Mouse (Mus musculus): ENCODE data around the gene Gm20388. TPM values are rescaled to one million over a fixed set of nuclear protein-coding genes. Genes with fewer than 3 reads are reported as not detected.

The Gm20388 gene
- polyA plus RNA-seq, 1 experiment from 2014 or later, result not detected

DNA sequence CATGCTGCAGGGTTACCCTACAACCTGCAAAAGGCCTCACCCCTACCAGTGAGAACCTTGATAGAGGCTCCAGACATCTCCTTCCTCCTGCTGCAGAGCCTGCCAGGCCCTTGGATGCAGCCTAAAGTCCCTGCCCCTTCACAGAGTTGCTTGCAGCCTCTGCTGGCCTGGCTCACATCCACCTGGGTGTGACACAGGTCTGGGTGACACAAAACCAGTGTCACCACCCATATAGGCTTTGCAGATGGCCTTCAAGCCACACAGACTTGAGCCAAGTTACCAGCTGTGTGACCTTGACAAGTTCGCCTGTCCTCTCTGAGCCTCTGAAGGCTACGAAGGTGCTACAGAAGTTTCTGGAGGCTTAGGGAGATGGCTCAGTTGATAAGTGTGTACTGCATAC is 1508.9 kb downstream of the Gm20388 start:
- no peak for ATAC-seq (ENCODE audit: low read depth)
- Histone ChIP-seq H3K4me1 (replicated peaks; ENCODE audit: control insufficient read depth, insufficient read depth, low read length) (peaks cover 4% of the 10 kb centered on the region), H3K27me3 (ENCODE audit: control insufficient read depth, insufficient read depth, low read depth, low read length) (no peaks in the 10 kb centered on the region), H3K9ac (ENCODE audit: low read length) (no peak overlapping the region), H3K27ac (ENCODE audit: low read length) (no peak overlapping the region), H3K36me3 (ENCODE audit: control insufficient read depth, insufficient read depth, low read length) (no peaks in the 10 kb centered on the region), H3K4me2 (ENCODE audit: low read depth, low read length) (no peak overlapping the region), H3K4me3 (ENCODE audit: low read length) (no peak overlapping the region), H3K9me3 (ENCODE audit: control insufficient read depth, low read length) (no peaks in the 10 kb centered on the region)
- WGBS, result 80% methylated on average over 2 of the region's 2 CpGs

DNA sequence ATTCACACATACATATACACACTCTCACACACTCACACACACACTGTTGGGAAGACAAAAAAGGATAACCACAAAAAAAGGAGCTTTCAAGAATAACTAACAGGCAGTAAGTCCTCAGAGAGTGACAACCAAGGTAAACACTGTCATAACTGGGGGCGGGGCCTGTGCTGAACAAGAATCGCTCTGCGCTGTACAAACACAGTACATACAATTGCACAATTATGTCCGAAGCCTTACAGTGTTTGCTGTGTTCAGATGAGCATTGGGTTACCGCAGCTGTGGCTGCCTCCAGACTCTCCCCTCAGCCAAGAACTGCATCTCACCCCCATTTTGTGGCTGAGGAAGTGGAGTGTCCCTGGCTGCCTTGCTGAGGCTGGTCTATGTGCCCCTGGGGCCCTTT is 1510.4 kb downstream of the Gm20388 start:
- Histone ChIP-seq H3K9ac (ENCODE audit: low read length) (no peak overlapping the region), H3K27me3 (ENCODE audit: control insufficient read depth, insufficient read depth, low read depth, low read length) (no peaks in the 10 kb centered on the region), H3K4me2 (ENCODE audit: low read depth, low read length) (no peak overlapping the region), H3K4me1 (replicated peaks; ENCODE audit: control insufficient read depth, insufficient read depth, low read length) (peaks cover 4% of the 10 kb centered on the region), H3K27ac (ENCODE audit: low read length) (no peak overlapping the region), H3K9me3 (ENCODE audit: control insufficient read depth, low read length) (no peaks in the 10 kb centered on the region), H3K4me3 (ENCODE audit: low read length) (no peak overlapping the region), H3K36me3 (ENCODE audit: control insufficient read depth, insufficient read depth, low read length) (no peaks in the 10 kb centered on the region)
- peak; percentile 92 for ATAC-seq (ENCODE audit: low read depth)
- 37% methylated on average over 5 of the region's 5 CpGs for WGBS

DNA sequence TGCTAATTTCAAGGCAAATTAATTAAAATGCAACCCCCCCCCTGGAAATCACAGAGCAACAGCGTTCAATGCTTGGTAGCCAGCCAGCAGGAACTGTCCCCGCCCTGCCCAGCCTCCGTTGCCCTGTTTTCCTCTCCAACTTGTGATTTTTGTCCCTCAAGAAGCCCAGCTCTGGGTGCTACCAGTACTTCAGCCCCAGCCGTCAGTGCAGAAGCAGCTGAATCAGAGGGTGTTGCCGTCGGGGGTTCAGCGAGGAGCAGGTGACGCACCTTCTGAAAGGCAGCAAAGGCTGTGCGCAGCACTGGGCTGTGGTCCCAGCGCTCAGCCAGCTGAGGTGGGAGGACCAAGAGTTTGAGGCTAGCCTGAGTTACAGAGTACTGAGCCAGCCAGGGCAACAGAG is 1513.4 kb downstream of the Gm20388 start:
- no peak overlapping the region for H3K4me3 ChIP-seq (ENCODE audit: low read length)
- no peak for ATAC-seq (ENCODE audit: low read depth)
- H3K9ac ChIP-seq (ENCODE audit: low read length), result no peak overlapping the region
- no peaks in the 10 kb centered on the region for H3K9me3 ChIP-seq (ENCODE audit: control insufficient read depth, low read length)
- no peak overlapping the region for H3K4me2 ChIP-seq (ENCODE audit: low read depth, low read length)
- H3K27me3 ChIP-seq (ENCODE audit: control insufficient read depth, insufficient read depth, low read depth, low read length), result no peaks in the 10 kb centered on the region
- peaks cover 4% of the 10 kb centered on the region for H3K4me1 ChIP-seq (replicated peaks; ENCODE audit: control insufficient read depth, insufficient read depth, low read length)
- 87% methylated on average over 10 of the region's 10 CpGs for WGBS
- no peak overlapping the region for H3K27ac ChIP-seq (ENCODE audit: low read length)
- no peaks in the 10 kb centered on the region for H3K36me3 ChIP-seq (ENCODE audit: control insufficient read depth, insufficient read depth, low read length)

GRCm38 (mm10) chr8:121424600-121424999 is 1514.0 kb downstream of the Gm20388 start:
- no peak overlapping the region for H3K4me2 ChIP-seq (ENCODE audit: low read depth, low read length)
- no peak overlapping the region for H3K9ac ChIP-seq (ENCODE audit: low read length)
- peaks cover 4% of the 10 kb centered on the region for H3K4me1 ChIP-seq (replicated peaks; ENCODE audit: control insufficient read depth, insufficient read depth, low read length)
- no peaks in the 10 kb centered on the region for H3K9me3 ChIP-seq (ENCODE audit: control insufficient read depth, low read length)
- WGBS, result 76% methylated on average over 14 of the region's 14 CpGs
- H3K4me3 ChIP-seq (ENCODE audit: low read length), result no peak overlapping the region
- no peak for ATAC-seq (ENCODE audit: low read depth)
- H3K36me3 ChIP-seq (ENCODE audit: control insufficient read depth, insufficient read depth, low read length), result no peaks in the 10 kb centered on the region
- no peak overlapping the region for H3K27ac ChIP-seq (ENCODE audit: low read length)
- H3K27me3 ChIP-seq (ENCODE audit: control insufficient read depth, insufficient read depth, low read depth, low read length), result no peaks in the 10 kb centered on the region

GRCm38 (mm10) chr8:121431499-121431898 is 1520.9 kb downstream of the Gm20388 start:
- H3K4me1 ChIP-seq (replicated peaks; ENCODE audit: control insufficient read depth, insufficient read depth, low read length), result peaks cover 8% of the 10 kb centered on the region
- no peak overlapping the region for H3K9ac ChIP-seq (ENCODE audit: low read length)
- H3K27ac ChIP-seq (ENCODE audit: low read length), result peak overlapping the region; percentile 56
- H3K9me3 ChIP-seq (ENCODE audit: control insufficient read depth, low read length), result no peaks in the 10 kb centered on the region
- H3K36me3 ChIP-seq (ENCODE audit: control insufficient read depth, insufficient read depth, low read length), result no peaks in the 10 kb centered on the region
- no peak overlapping the region for H3K4me2 ChIP-seq (ENCODE audit: low read depth, low read length)
- peaks cover 3% of the 10 kb centered on the region for H3K27me3 ChIP-seq (ENCODE audit: control insufficient read depth, insufficient read depth, low read depth, low read length)
- 25% methylated on average over 8 of the region's 8 CpGs for WGBS
- ATAC-seq (ENCODE audit: low read depth), result peak; percentile 85
- no peak overlapping the region for H3K4me3 ChIP-seq (ENCODE audit: low read length)

- Histone ChIP-seq H3K9me3 (ENCODE audit: control insufficient read depth, low read length) (no peaks in the 10 kb centered on the region), H3K27me3 (ENCODE audit: control insufficient read depth, insufficient read depth, low read depth, low read length) (peaks cover 3% of the 10 kb centered on the region), H3K36me3 (ENCODE audit: control insufficient read depth, insufficient read depth, low read length) (no peaks in the 10 kb centered on the region), H3K4me3 (ENCODE audit: low read length) (no peak overlapping the region), H3K27ac (ENCODE audit: low read length) (no peak overlapping the region), H3K9ac (ENCODE audit: low read length) (0 out of 2 replicates have a peak overlapping the region, but pooled peaks have one; percentile 9), H3K4me1 (replicated peaks; ENCODE audit: control insufficient read depth, insufficient read depth, low read length) (peaks cover 8% of the 10 kb centered on the region), H3K4me2 (ENCODE audit: low read depth, low read length) (no peak overlapping the region)
- 28% methylated on average over 17 of the region's 17 CpGs for WGBS
- ATAC-seq (ENCODE audit: low read depth), result no peak
These were observed 1522.8 kb downstream of the Gm20388 start for GRCm38 (mm10) chr8:121433466-121433865.

- Histone ChIP-seq H3K9ac (ENCODE audit: low read length) (no peak overlapping the region), H3K36me3 (ENCODE audit: control insufficient read depth, insufficient read depth, low read length) (no peaks in the 10 kb centered on the region), H3K27me3 (ENCODE audit: control insufficient read depth, insufficient read depth, low read depth, low read length) (peaks cover 3% of the 10 kb centered on the region), H3K4me2 (ENCODE audit: low read depth, low read length) (peak overlapping the region; percentile 19; the same call in 1 of the 2 replicates), H3K9me3 (ENCODE audit: control insufficient read depth, low read length) (no peaks in the 10 kb centered on the region), H3K27ac (ENCODE audit: low read length) (no peak overlapping the region; the same call in 1 of the 2 replicates), H3K4me3 (ENCODE audit: low read length) (peak overlapping the region; percentile 32; the same call in 1 of the 2 replicates), H3K4me1 (replicated peaks; ENCODE audit: control insufficient read depth, insufficient read depth, low read length) (peaks cover 8% of the 10 kb centered on the region)
- no peak for ATAC-seq (ENCODE audit: low read depth)
- WGBS, result 30% methylated on average over 5 of the region's 5 CpGs
These were observed 1526.0 kb downstream of the Gm20388 start for GRCm38 (mm10) chr8:121436656-121437055.

GRCm38 (mm10) chr8:121437506-121437905 is 1526.9 kb downstream of the Gm20388 start:
- H3K9me3 ChIP-seq (ENCODE audit: control insufficient read depth, low read length), result no peaks in the 10 kb centered on the region
- no peaks in the 10 kb centered on the region for H3K36me3 ChIP-seq (ENCODE audit: control insufficient read depth, insufficient read depth, low read length)
- peaks cover 3% of the 10 kb centered on the region for H3K27me3 ChIP-seq (ENCODE audit: control insufficient read depth, insufficient read depth, low read depth, low read length)

GRCm38 (mm10) chr8:121438111-121438510 is 1527.5 kb downstream of the Gm20388 start:
- Histone ChIP-seq H3K9ac (ENCODE audit: low read length) (no peak overlapping the region), H3K4me1 (replicated peaks; ENCODE audit: control insufficient read depth, insufficient read depth, low read length) (peaks cover 2% of the 10 kb centered on the region; the same call in 1 of the 2 replicates), H3K27me3 (ENCODE audit: control insufficient read depth, insufficient read depth, low read depth, low read length) (no peaks in the 10 kb centered on the region; the same call in 1 of the 2 replicates), H3K9me3 (ENCODE audit: control insufficient read depth, low read length) (no peaks in the 10 kb centered on the region), H3K36me3 (ENCODE audit: control insufficient read depth, insufficient read depth, low read length) (no peaks in the 10 kb centered on the region), H3K4me2 (ENCODE audit: low read depth, low read length) (no peak overlapping the region), H3K4me3 (ENCODE audit: low read length) (no peak overlapping the region), H3K27ac (ENCODE audit: low read length) (no peak overlapping the region)
- WGBS, result 45% methylated on average over 6 of the region's 6 CpGs
- no peak for ATAC-seq (ENCODE audit: low read depth)

More at GRCm38 (mm10) chr8:121437506-121437905, 1526.9 kb downstream of the Gm20388 start:
- ATAC-seq (ENCODE audit: low read depth), result no peak
- peaks cover 2% of the 10 kb centered on the region; the same call in 1 of the 2 replicates for H3K4me1 ChIP-seq (replicated peaks; ENCODE audit: control insufficient read depth, insufficient read depth, low read length)
- no peak overlapping the region for H3K4me2 ChIP-seq (ENCODE audit: low read depth, low read length)
- 60% methylated on average over 6 of the region's 6 CpGs for WGBS
- no peak overlapping the region for H3K9ac ChIP-seq (ENCODE audit: low read length)
- H3K27ac ChIP-seq (ENCODE audit: low read length), result no peak overlapping the region
- no peak overlapping the region for H3K4me3 ChIP-seq (ENCODE audit: low read length)

DNA sequence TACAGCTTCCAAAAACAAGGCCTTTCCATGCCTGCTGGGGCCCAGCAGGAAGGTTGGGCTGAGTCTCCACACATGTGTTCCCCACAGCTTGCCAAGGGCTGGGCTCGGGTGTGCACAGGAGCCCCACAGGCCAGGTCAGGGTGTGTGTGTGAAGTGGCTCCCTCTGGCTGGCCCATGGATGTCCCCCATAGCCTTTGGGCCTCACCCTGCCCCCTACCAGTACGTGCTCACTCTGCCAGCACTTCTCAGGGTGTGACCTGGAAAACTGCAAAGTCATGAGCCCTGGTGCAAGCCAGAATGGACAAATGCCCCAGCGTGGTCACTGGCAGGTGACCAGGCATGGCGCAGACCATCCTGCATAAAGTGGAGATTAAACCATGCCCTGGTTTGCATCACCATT is 1528.7 kb downstream of the Gm20388 start:
- Histone ChIP-seq H3K27ac (ENCODE audit: low read length) (no peak overlapping the region), H3K4me3 (ENCODE audit: low read length) (no peak overlapping the region), H3K9ac (ENCODE audit: low read length) (no peak overlapping the region), H3K4me1 (replicated peaks; ENCODE audit: control insufficient read depth, insufficient read depth, low read length) (no peaks in the 10 kb centered on the region), H3K4me2 (ENCODE audit: low read depth, low read length) (no peak overlapping the region), H3K36me3 (ENCODE audit: control insufficient read depth, insufficient read depth, low read length) (no peaks in the 10 kb centered on the region), H3K27me3 (ENCODE audit: control insufficient read depth, insufficient read depth, low read depth, low read length) (no peaks in the 10 kb centered on the region), H3K9me3 (ENCODE audit: control insufficient read depth, low read length) (no peaks in the 10 kb centered on the region)
- no peak for ATAC-seq (ENCODE audit: low read depth)
- WGBS, result 68% methylated on average over 4 of the region's 4 CpGs
